Mouse (Mus musculus) liver, embryonic 16.5 days (tissue): ENCODE results near the gene Sec61a2. TPM values are rescaled to one million over a fixed set of nuclear protein-coding genes. Genes with fewer than 3 reads are reported as not detected.
A peak's percentile ranks its signal among the peaks of the same experiment; 100 is the strongest.

Source experiments
- ATAC-seq: fragments of 200-750 bp; cut with Nextera tagmentation; 2 replicates; pipeline ENCODE4 v1.8.0; 2017; ENCODE audit warnings: low read depth, mild to moderate bottlenecking, moderate number of reproducible peaks, moderate library complexity
- H3K27ac ChIP-seq: fragments of 300-500 bp; sonication (generic); 2 replicates; pipeline ENCODE4 v1.5.1; 2014; ENCODE audit warnings: mild to moderate bottlenecking, low read length
- H3K27me3 ChIP-seq: fragments of 300-500 bp; sonication (generic); 2 replicates; pipeline ENCODE4 v1.6.1; 2014; ENCODE audit warnings: low read depth, low read length, mixed read lengths; ENCODE audit not compliant: control insufficient read depth, insufficient read depth
- H3K36me3 ChIP-seq: fragments of 300-500 bp; sonication (generic); 2 replicates; pipeline ENCODE4 v1.6.1; 2014; ENCODE audit warnings: mild to moderate bottlenecking; ENCODE audit not compliant: control insufficient read depth, insufficient read depth
- H3K4me1 ChIP-seq: fragments of 300-500 bp; sonication (generic); 2 replicates; pipeline ENCODE4 v1.6.1; 2014; ENCODE audit warnings: low read depth, low read length, mixed read lengths; ENCODE audit not compliant: control insufficient read depth
- H3K4me2 ChIP-seq: fragments of 300-500 bp; sonication (generic); 2 replicates; pipeline ENCODE4 v1.6.1; 2014; ENCODE audit warnings: low read depth, low read length, mixed read lengths
- H3K4me3 ChIP-seq: fragments of 300-500 bp; sonication (generic); 2 replicates; pipeline ENCODE4 v1.5.1; 2014; ENCODE audit warnings: low read depth, mild to moderate bottlenecking, low read length
- H3K9ac ChIP-seq: fragments of 300-500 bp; sonication (generic); 2 replicates; pipeline ENCODE4 v1.6.1; 2014; ENCODE audit warnings: low read depth, low read length
- H3K9me3 ChIP-seq: fragments of 300-500 bp; sonication (generic); replicated peaks from 2 replicates; pipeline ENCODE4 v1.6.1; 2016; ENCODE audit warnings: low read length; ENCODE audit not compliant: control insufficient read depth
- WGBS: fragments of 180-500 bp; shearing (Covaris S2); extraction: QIAGEN DNeasy Blood & Tissue Kit; methylation state at CpG from one replicate; pipeline ENCODE4 v1.1.7; 2014; ENCODE audit not compliant: insufficient replicate concordance; 5-methylcytosine and 5-hydroxymethylcytosine counted together
- polyA plus RNA-seq: library from polyadenylated mRNA; unstranded; fragments of >200 nt; fragmentation: Nextera tagmentation; extraction: Ambion mirVana; gene quantifications from 2 replicates; pipeline ENCODE4 v1.2.1, GENCODE M21; 2015

Sec61a2 gene
- polyA plus RNA-seq, 1 experiment from 2014 or later: 15.1 TPM

- Histone ChIP-seq H3K4me1 (peaks cover 5% of the 10 kb centered on the region), H3K27me3 (no peaks in the 10 kb centered on the region), H3K27ac (peak overlapping the region; percentile 66), H3K4me2 (no peak overlapping the region), H3K36me3 (peaks cover 10% of the 10 kb centered on the region), H3K9me3 (no peaks in the 10 kb centered on the region), H3K4me3 (no peak overlapping the region), H3K9ac (no peak overlapping the region)
- no peak for ATAC-seq
- WGBS: 22% methylated on average over 1 of the region's 1 CpGs
Measured at GRCm38 (mm10) chr2:5824213-5824612, 71.0 kb downstream of the Sec61a2 start.

GRCm38 (mm10) chr2:5822449-5822848 is 72.8 kb downstream of the Sec61a2 start:
- H3K27me3 ChIP-seq: no peaks in the 10 kb centered on the region
- H3K9ac ChIP-seq: no peak overlapping the region
- peaks cover 5% of the 10 kb centered on the region for H3K4me1 ChIP-seq
- no peak overlapping the region for H3K4me2 ChIP-seq
- peak; percentile 59 for ATAC-seq
- 69% methylated on average over 6 of the region's 6 CpGs for WGBS
- H3K4me3 ChIP-seq: no peak overlapping the region
- no peak overlapping the region for H3K27ac ChIP-seq
- peaks cover 8% of the 10 kb centered on the region for H3K36me3 ChIP-seq
- no peaks in the 10 kb centered on the region for H3K9me3 ChIP-seq

GRCm38 (mm10) chr2:5821264-5821663 is 74.0 kb downstream of the Sec61a2 start:
- no peak overlapping the region for H3K27ac ChIP-seq
- WGBS: 84% methylated on average over 10 of the region's 10 CpGs
- peaks cover 4% of the 10 kb centered on the region for H3K36me3 ChIP-seq
- H3K27me3 ChIP-seq: no peaks in the 10 kb centered on the region
- ATAC-seq: peak; percentile 47
- H3K9me3 ChIP-seq: no peaks in the 10 kb centered on the region
- no peak overlapping the region for H3K4me2 ChIP-seq
- no peak overlapping the region for H3K4me3 ChIP-seq
- H3K4me1 ChIP-seq: peaks cover 5% of the 10 kb centered on the region
- no peak overlapping the region for H3K9ac ChIP-seq

Other genes with a start within 250 kb of the Sec61a2 start
- 0.99 and 1.3 TPM in 2 replicates for gene Camk1d, start 180.9 kb downstream of the Sec61a2 start, polyA plus RNA-seq
- 38.7 and 44.9 TPM in 2 replicates for gene Nudt5, start 50.4 kb downstream of the Sec61a2 start, polyA plus RNA-seq
- 116 and 134 TPM in 2 replicates for gene Cdc123, start 50.3 kb downstream of the Sec61a2 start, polyA plus RNA-seq
- gene Gm13199, start 32.5 kb downstream of the Sec61a2 start, polyA plus RNA-seq: 0.17 and 0.47 TPM in 2 replicates
- 4.6 and 5.7 TPM in 2 replicates for gene Dhtkd1, start 47.4 kb upstream of the Sec61a2 start, polyA plus RNA-seq
- gene Upf2, start 56.0 kb upstream of the Sec61a2 start, polyA plus RNA-seq: 3.9 and 4.1 TPM in 2 replicates
- 7.1 and 10.2 TPM in 2 replicates for gene Proser2, start 234.8 kb upstream of the Sec61a2 start, polyA plus RNA-seq